Mouse (Mus musculus) E14TG2a.4 (cell line): ENCODE results near the gene Ehbp1l1.

Source experiments
- CTCF ChIP-seq: conservative IDR thresholded peaks from 2 replicates; pipeline ENCODE4 v1.5.1; 2014; ENCODE audit warnings: low read length
- NANOG ChIP-seq: IDR thresholded peaks from 2 replicates; pipeline ENCODE4 v1.6.1; 2014; ENCODE audit warnings: borderline replicate concordance, low read length, mixed read lengths
- POU5F1 ChIP-seq: IDR thresholded peaks from 2 replicates; pipeline ENCODE4 v1.6.1; 2014; ENCODE audit warnings: low read length, borderline replicate concordance

GRCm38 (mm10) chr19:5745756-5746710 is 19.9 kb upstream of the Ehbp1l1 start:
- TF ChIP-seq CTCF, result no peak
- TF ChIP-seq NANOG, result no peak
- TF ChIP-seq POU5F1, result no peak
